Mouse (Mus musculus): Measurements from ENCODE around the gene Ptprg. TPM values are rescaled to one million over a fixed set of nuclear protein-coding genes. Genes with fewer than 3 reads are reported as not detected.
"Not testable (repeated sequence)": the region's sequence is repeated elsewhere in the genome, so short reads cannot be mapped to it uniquely, and the experiment has no call there.

The Ptprg gene
- polyA plus RNA-seq, 1 experiment, result 11.0 TPM

DNA sequence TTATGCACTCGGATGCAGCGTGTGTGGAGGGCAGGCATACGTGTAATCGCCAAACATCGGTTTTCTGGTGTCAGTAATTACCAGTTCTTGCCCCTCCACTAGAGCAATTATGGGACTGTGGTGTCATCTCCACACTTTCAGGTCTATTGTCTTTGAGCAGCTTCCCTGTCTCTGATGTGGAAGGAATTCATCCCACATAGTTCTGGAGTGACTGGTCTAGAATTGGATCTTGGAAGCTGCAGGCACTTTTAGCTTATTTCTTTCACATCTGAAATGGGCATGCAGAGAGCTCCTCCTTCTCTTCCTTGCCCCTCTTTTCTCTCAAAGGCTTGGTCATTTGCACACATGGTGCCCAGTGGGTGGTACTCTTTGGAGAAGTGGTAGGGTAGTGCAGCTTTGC is 363.9 kb downstream of the Ptprg start:
- no peak for DNase-seq (ENCODE audit: low read depth, low spot score)
- WGBS, result 91% methylated on average over 5 of the region's 5 CpGs

DNA sequence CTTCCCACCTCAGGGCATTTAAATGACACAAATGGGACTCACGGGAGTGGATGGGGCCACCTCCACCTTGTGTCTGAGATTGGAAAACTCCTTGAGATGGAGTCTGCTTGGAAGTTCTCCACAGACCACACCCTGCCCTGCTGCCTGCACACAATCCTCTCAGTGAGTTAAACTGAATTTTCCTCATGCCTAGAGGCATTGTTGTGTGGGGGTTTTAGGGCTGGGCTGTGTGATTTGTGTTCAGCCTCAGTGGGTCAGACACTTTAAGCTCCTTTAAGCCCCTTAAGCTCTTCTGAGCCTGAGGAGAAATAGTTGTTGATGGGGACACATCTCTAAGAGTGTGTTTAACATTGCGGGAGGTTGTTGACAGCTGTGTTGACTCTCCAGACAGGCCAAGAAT is 375.2 kb downstream of the Ptprg start:
- WGBS, result 71% methylated on average over 2 of the region's 2 CpGs
- no peak for DNase-seq (ENCODE audit: low read depth, low spot score)

DNA sequence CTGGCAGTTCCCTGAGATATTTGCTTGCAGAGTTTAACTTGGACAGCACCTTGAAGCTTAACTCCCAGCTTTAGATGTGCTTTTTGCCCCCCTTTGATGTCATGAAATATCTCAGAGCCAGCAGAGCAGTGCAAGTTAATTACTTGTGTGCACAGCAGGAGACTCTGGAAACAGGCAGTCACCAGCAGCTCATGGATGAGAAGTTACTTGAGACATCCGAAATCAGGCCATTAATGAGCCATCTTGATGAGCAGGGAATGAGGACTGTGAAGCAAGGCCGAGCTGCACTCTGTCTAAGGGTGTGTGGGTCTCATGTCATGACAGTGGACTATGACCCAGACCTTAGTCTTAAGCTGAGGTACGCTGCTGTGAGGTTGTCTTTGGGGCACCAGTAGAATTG is 379.2 kb downstream of the Ptprg start:
- WGBS, result 84% methylated on average over 3 of the region's 3 CpGs
- DNase-seq (ENCODE audit: low read depth, low spot score), result no peak

DNA sequence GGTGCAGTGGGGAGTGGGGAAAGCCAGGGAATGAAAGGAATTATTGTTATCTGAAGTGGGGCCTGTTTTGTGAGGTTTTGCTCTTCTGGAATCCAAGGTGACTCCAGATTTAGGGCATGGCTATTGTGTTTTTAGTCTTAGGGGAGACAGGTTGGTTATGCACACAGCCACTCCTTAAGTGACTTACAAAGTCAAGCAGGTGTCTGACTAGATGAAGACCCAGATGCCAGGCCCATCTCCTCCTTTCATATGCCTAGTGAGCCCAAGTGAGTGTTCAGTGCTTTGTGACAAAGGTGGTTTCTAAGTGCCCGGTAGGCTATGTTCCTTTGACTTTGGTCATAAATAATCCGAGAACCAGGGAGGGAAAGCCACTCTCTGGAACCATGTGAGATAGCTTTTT is 381.2 kb downstream of the Ptprg start:
- DNase-seq (ENCODE audit: low read depth, low spot score), result no peak
- WGBS, result 71% methylated on average over 2 of the region's 2 CpGs

DNA sequence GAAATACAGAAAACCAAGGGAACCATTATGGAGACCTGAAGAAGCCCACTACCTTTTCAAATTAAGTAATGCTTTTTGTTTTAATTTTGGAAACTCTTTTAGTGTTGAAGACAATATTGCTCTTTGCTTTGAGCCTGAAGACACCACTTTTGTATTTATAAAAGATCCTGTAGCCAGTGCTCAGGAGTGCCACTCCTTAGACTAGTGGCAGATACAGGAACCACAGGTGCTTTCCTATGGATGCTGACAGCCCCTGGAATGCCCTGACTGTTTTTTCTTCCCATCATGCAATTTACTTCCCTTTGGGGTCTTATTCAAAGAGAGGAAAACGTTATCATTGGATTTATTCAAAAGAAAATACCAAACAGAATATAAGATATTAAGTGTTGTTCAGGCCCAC is 381.9 kb downstream of the Ptprg start:
- 37% methylated on average over 1 of the region's 1 CpGs for WGBS
- DNase-seq (ENCODE audit: low read depth, low spot score), result no peak

DNA sequence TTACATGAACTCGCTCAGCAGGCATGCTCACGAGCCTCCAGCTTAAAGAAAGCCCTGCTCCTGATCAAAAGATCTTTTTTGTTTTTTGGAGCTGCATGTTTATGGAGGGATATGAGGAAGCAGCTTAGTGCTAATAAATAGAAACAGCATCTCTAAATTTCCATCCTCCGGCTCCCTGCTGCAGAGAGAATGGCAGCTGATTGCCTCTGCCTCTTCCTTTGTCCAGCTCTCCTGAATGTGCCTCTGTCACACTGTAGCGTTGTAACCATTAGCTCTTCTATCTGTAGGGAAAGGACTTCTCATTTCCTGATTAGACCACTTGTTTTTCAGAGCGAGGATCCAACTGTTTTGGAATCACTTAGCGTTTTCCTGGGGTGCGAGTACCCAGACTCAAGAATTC is 382.4 kb downstream of the Ptprg start:
- DNase-seq (ENCODE audit: low read depth, low spot score), result no peak
- 85% methylated on average over 7 of the region's 7 CpGs for WGBS

DNA sequence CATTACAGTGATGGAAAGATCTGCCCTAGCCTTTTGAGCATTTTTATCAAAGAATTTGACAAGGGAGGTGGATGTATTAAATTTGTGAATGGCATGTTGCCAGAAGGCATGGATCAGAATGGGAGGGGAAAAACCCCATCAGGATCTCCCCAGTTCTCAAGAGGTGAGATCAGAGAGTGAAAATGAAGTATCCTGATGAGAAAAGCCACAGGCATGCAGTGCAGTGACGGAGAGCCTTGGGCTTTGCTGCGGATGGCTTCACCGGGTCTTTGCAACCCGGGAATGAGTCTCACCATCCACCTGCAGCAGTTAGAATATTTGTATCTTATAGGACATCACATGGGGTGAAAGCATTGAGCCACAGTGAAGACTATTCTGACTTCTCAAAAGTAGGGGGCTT is 385.6 kb downstream of the Ptprg start:
- 94% methylated on average over 4 of the region's 4 CpGs for WGBS
- DNase-seq (ENCODE audit: low read depth, low spot score), result no peak

DNA sequence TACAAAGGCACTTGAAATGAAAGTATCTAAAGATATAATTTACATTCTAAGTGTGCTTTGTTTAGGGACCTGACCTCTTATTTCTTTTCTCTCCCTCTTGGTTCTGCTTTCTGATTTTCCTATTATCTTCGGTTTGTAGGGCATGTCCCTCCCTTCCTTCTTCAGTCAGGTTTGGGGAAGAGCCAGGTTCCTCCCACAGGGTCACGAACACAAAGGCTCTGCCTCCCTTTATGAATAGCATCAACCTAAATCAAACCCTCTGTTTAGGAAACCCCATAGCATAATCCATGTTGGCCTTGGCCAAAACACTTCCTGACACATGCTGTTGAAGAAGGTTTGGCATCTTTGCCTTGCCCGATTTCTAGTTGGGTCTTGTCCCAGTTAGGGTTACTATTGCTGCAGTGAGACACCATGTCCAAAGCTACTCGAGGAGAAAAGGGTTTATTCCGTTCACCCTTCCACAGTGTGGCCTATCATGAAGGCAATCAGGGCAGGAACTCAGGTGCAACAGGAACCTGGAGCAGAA is 388.7 kb downstream of the Ptprg start:
- WGBS, result 61% methylated on average over 5 of the region's 5 CpGs

DNA sequence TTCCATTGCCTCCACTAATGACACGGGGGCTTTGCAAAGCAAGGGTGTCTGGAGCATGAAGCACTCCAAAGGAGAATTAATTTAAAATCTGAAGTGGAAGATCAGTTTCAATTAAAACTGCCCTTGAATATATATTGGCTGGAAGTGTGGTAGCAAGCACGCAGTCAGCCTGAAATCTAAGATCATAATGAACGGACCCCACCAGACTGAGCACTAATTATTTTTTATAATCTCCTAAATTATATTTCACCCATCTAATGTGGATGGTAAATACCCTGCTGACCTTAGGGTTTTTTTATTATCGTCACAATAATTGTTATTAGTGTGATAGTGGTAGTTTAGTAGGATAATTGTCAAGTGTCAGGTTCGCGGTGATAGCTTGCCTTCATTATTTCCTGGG is 397.0 kb downstream of the Ptprg start:
- 94% methylated on average over 6 of the region's 6 CpGs for WGBS
- DNase-seq (ENCODE audit: low read depth, low spot score), result no peak

More for the DNA sequence above, 388.7 kb downstream of the Ptprg start:
- no peak for DNase-seq (ENCODE audit: low read depth, low spot score)

DNA sequence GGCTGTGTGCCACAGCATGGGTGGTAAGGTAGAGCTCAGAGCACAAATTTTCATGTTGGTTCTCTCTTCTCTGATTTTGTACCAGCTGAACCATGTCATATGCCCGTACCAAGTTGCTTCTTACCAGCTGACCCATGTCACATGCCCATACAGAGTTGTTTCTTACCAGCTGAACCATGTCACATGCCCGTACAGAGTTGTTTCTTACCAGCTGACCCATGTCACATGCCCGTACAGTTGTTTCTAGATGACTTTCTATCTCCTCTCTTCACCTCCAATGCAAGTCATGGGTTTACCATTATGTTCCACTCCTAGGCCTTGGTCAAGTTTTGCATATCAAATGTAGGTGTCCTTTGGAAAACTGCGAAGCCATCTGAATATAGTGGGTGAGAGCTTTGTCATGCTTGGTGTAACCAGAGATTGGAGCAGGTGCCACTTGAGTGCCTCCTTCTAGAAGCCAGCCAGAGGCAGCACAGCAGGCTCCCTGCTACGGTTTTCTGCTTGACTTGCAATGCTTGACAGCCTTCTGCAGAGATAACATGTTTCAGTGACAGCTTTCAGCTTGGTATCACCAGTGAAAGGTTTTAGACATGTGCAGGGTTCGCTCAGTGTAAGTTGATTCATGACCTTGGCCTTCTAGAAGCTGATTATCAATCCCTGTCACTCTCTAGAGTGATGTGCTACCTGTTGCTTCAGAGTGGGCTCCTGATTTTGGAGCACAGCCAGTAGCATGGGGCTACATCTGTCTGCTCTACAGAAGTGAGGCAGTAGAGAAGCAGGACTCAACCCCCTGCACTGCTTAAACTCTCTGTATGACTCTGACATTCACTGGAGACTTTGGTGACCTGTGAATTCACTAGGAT is 401.9 kb downstream of the Ptprg start:
- DNase-seq (ENCODE audit: low read depth, low spot score), result no peak
- WGBS, result 89% methylated on average over 6 of the region's 6 CpGs

DNA sequence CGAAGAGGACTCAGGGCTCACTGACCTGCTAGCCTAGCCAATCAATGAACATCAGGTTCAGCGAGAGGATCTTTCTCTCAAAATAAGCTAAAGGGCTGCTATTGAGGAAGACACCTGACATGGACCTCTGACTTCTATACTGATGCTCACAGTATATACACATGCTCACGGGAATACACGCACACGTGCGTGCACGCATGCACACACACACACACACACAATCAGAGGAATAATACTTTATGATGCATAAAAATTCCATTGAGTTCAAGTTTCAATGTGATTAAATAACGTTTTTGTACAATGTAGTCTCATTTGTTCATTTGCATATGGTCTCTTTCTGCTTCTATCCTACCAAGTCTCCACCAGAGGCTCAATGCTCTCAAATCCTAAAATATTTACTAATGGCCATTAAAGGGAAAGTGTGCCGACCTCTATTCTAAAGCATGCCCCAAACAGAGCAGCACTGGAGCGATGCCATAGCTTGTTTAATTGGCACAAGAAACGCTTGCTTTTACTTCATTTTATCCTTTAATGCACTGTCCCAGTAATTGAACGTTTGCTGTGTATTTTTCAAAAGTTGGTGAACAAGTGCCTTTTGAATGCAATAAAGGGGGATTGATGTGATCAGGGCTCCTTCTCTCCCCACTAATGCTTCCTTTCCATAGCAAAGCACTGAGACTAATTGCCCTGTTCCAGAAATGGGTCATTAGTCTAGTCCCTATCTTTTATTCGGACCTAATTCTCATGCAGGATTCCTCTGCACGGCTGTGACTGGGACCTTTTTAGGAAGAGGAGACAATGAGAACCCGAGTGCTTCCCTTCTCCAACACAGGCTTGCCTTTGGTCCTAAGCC is 407.2 kb downstream of the Ptprg start:
- 85% methylated on average over 15 of the region's 15 CpGs for WGBS

DNA sequence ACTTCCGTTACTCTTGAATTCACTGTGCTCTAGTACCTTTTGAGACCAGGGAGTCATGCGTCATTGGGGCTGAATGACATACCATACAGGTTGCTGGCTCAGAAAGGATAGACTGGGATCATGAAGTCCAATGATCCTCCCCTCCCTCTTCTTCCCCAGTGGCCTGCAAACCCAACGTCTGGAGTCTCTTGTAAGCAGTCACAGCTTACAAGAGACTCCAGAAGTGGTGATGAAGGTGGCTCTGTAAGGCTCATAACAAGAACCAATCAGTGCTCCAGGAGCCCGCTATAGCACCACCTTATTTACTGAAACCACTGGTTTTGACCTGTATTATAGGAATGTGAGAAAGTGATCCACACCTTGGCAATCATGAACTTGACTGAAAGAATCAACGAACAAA is 408.8 kb downstream of the Ptprg start:
- WGBS, result 90% methylated on average over 5 of the region's 5 CpGs
- no peak for DNase-seq (ENCODE audit: low read depth, low spot score)

More for the DNA sequence above, 407.2 kb downstream of the Ptprg start:
- DNase-seq (ENCODE audit: low read depth, low spot score), result no peak

DNA sequence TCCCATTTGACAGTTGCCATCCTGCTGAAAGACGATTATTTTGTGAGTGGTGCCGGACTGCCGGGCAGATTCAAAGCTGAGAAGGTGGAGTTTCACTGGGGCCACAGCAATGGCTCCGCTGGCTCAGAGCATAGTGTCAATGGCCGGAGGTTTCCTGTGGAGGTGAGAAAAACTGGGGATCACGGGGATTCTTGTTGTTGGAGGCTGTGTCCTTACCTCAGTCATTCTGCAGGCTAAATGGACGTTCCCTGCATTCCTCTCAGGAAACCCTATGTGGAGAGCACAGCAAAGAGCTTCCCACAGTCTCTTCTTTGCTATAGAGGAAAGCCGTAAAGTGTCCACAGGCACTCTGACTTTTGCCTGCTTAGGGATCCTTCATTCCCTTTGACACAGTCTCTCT is 409.2 kb downstream of the Ptprg start:
- no peak for DNase-seq (ENCODE audit: low read depth, low spot score)
- 90% methylated on average over 8 of the region's 8 CpGs for WGBS

DNA sequence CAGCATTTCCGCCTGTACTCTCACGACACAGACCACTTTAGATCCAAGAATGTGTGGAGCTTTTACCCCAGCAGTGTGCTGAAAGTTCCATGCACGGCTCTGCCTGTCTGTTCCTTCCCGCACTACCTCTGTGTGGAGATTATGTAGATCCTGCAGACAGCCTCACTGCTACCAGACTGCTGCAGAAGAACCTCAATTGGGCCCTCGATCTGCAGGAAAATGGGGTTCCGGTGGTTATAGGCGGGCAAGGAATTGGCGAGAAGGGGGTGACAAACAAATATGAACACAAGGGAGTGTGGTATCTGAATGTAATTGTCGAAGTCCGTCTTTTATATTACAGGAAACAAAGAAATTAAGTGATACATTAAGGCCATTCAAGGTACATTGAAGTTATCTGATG is 410.5 kb downstream of the Ptprg start:
- no peak for DNase-seq (ENCODE audit: low read depth, low spot score)
- 93% methylated on average over 10 of the region's 10 CpGs for WGBS

DNA sequence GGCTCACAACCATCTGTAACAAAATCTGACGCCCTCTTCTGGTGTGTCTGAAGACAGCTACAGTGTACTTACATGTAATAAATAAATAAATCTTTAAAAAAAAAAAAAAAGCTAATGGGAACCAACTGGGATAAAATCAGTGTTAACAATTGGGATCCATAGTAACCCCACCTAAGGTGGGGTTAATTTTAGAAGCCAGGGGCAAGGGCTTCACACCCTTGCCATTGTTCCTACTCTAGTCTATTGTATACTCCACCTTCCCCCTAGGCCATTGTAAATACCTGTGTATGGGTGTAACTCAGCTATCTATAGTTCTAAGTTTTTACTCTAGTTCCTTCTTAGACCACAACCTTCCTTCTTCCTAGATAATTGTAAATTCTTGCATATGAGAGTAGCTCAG is 411.0 kb downstream of the Ptprg start:
- 78% methylated on average over 1 of the region's 1 CpGs for WGBS
- DNase-seq (ENCODE audit: low read depth, low spot score), result not testable (repeated sequence)

DNA sequence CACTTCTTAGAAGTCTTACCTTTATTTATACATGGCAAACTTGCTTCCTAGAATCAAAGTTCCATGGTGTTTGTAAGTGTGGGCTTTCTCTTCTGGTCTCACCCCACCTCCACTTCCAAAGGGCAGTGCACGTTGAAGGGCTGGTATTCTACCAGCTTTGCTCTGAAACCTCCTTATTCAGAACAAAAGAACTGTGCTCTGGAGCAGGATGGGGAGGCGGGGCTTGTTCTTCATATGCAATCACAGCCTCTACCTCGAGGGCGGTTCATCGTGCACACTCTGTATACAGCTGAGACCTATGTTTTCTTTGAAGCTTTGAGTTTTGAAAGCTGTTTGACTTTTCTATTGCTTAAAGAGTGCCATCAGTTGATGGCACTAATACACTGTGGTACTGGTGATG is 412.5 kb downstream of the Ptprg start:
- WGBS, result 54% methylated on average over 5 of the region's 5 CpGs
- DNase-seq (ENCODE audit: low read depth, low spot score), result no peak

DNA sequence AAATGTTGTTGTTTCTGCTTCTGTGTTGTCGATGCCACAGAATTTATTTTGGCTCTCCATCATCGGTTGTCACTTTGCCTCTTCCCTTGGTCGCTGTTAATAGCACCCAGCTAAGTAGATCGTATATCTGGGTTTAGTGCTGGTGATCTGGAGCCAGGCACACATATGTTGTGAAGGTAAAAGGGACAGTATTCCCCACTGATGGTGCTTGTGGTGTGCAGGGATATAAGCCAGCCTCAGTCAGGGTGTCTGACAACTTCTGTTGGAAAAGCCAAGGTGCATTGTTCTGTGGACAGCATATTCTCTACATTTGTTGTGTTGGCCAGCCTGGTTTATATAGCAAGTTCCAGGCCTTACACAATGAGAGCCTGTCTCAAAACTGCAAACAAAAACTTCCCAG is 428.4 kb downstream of the Ptprg start:
- DNase-seq (ENCODE audit: low read depth, low spot score), result no peak
- 69% methylated on average over 4 of the region's 4 CpGs for WGBS

DNA sequence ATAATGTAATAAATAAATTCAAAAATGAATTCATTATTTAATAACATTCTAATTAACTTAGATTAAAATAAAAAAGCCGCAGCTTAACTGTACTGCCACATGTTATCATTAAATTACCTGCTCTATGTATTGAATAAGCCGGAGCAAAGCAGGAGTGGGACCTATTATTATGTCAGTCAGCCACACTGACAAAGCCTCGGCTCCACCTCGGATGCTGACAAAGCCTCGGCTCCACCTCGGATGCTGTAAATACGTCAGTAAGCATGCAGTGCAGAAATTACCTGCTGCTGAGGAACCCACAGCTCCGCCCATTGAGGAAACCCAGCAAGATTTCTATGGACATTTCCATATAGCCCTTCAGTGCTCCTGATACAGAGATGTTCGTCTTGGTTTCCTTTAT is 429.7 kb downstream of the Ptprg start:
- DNase-seq (ENCODE audit: low read depth, low spot score), result no peak
- 77% methylated on average over 9 of the region's 9 CpGs for WGBS

DNA sequence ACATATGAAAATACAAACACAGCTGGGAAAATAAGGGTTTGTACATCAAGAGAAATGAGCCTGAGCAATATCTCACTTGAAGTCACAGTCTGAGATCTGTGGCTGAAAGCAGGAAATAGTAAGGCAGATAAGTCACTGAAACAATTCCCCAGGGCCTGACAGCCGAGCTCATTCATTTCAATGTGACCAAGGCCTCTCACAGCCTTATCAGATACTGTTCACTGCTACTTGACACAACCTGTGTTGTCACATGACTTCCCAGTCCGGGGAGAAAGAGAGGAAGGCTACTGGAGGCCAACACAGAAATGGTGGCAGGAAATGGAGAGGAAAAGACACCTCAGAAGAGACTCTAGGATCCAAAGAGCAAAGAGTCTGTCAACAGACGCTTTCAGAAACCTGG is 430.8 kb downstream of the Ptprg start:
- 66% methylated on average over 3 of the region's 3 CpGs for WGBS
- no peak for DNase-seq (ENCODE audit: low read depth, low spot score)

DNA sequence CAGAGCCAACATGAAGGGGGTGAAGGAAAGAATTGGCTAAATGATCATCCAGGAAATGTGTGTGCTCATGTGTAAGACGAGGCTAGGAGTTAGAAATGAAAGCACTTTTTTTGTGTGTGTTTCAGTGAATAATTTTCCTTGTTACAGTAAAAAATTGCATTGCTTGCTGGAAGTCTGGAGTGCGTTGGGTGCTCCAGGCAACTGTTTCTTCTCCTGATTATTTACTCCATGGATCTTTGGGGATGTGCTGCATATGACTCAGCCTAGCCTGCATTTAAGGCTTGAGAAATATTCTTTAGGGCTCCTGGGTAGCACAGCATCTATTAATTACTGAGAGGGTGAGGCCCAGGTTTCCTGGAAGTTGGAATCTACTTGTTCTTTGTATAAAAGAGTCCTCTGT is 435.6 kb downstream of the Ptprg start:
- WGBS, result 74% methylated on average over 2 of the region's 2 CpGs
- DNase-seq (ENCODE audit: low read depth, low spot score), result no peak

DNA sequence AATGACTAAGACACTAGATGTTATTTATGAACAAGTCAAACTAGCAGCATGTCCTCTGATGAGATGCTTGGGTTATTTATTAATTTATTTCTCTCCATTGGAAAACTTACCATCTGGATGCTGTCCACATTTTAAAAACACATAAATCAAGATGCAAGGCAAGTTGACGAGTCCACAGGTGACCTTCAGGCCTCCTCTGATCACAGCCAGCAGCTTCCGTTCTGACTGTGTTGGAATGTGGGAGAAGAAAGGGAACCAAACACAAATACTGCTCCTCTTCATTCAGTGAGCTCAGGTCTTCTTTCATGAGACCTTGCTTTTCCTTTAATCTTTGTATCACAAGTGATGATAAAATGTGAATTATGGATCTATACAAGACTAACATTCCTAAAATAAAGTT is 437.8 kb downstream of the Ptprg start:
- DNase-seq (ENCODE audit: low read depth, low spot score), result no peak
- 85% methylated on average over 2 of the region's 2 CpGs for WGBS
